Mouse (Mus musculus): ENCODE measurements around the gene Dph1. TPM values are rescaled to one million over a fixed set of nuclear protein-coding genes. Genes with fewer than 3 reads are reported as not detected.
A peak's percentile ranks its signal among the peaks of the same experiment; 100 is the strongest.

The Dph1 gene
- polyA plus RNA-seq, 1 experiment, result 33.8 TPM

- Histone ChIP-seq H3K27ac (ENCODE audit: control insufficient read depth, insufficient read depth, low read length) (no peak overlapping the region), H3K36me3 (ENCODE audit: control insufficient read depth, insufficient read depth, low read length) (no peaks in the 10 kb centered on the region), H3K27me3 (ENCODE audit: control insufficient read depth, insufficient read depth, low read length) (no peaks in the 10 kb centered on the region), H3K4me3 (ENCODE audit: control insufficient read depth, insufficient read depth, low read length) (no peak overlapping the region), H3K4me1 (replicated peaks; ENCODE audit: control insufficient read depth, insufficient read depth, low read length) (peaks cover 34% of the 10 kb centered on the region)
- no peak for DNase-seq
- 94% methylated on average over 4 of the region's 4 CpGs for WGBS
- TF ChIP-seq CTCF (IDR thresholded peaks at IDR 0.05; ENCODE audit: borderline replicate concordance, control insufficient read depth, extremely low read depth, insufficient read depth, low read length, poor library complexity) (no peak), POLR2A (IDR thresholded peaks at IDR 0.05; ENCODE audit: control insufficient read depth, extremely low read depth, insufficient read depth, low read length, poor library complexity) (no peak)
These were observed 7.8 kb upstream of the Dph1 start for GRCm38 (mm10) chr11:75198792-75199191.

GRCm38 (mm10) chr11:75197956-75198355, 6.9 kb upstream of the Dph1 start:
- WGBS, result 67% methylated on average over 7 of the region's 7 CpGs
- no peaks in the 10 kb centered on the region for H3K36me3 ChIP-seq (ENCODE audit: control insufficient read depth, insufficient read depth, low read length)
- H3K27me3 ChIP-seq (ENCODE audit: control insufficient read depth, insufficient read depth, low read length), result no peaks in the 10 kb centered on the region
- DNase-seq, result no peak
- no peak overlapping the region for H3K4me3 ChIP-seq (ENCODE audit: control insufficient read depth, insufficient read depth, low read length)
- no peak overlapping the region for H3K27ac ChIP-seq (ENCODE audit: control insufficient read depth, insufficient read depth, low read length)
- no peak for TF ChIP-seq POLR2A (IDR thresholded peaks at IDR 0.05; ENCODE audit: control insufficient read depth, extremely low read depth, insufficient read depth, low read length, poor library complexity)
- no peak for TF ChIP-seq CTCF (IDR thresholded peaks at IDR 0.05; ENCODE audit: borderline replicate concordance, control insufficient read depth, extremely low read depth, insufficient read depth, low read length, poor library complexity)
- H3K4me1 ChIP-seq (replicated peaks; ENCODE audit: control insufficient read depth, insufficient read depth, low read length), result peaks cover 29% of the 10 kb centered on the region

GRCm38 (mm10) chr11:75196131-75196530, 5.1 kb upstream of the Dph1 start:
- peaks cover 24% of the 10 kb centered on the region for H3K4me1 ChIP-seq (replicated peaks; ENCODE audit: control insufficient read depth, insufficient read depth, low read length)
- no peak for DNase-seq
- no peaks in the 10 kb centered on the region for H3K27me3 ChIP-seq (ENCODE audit: control insufficient read depth, insufficient read depth, low read length)
- H3K4me3 ChIP-seq (ENCODE audit: control insufficient read depth, insufficient read depth, low read length), result no peak overlapping the region
- H3K36me3 ChIP-seq (ENCODE audit: control insufficient read depth, insufficient read depth, low read length), result no peaks in the 10 kb centered on the region
- WGBS, result 76% methylated on average over 6 of the region's 6 CpGs
- no peak overlapping the region for H3K27ac ChIP-seq (ENCODE audit: control insufficient read depth, insufficient read depth, low read length)
- TF ChIP-seq POLR2A (IDR thresholded peaks at IDR 0.05; ENCODE audit: control insufficient read depth, extremely low read depth, insufficient read depth, low read length, poor library complexity) (no peak), CTCF (IDR thresholded peaks at IDR 0.05; ENCODE audit: borderline replicate concordance, control insufficient read depth, extremely low read depth, insufficient read depth, low read length, poor library complexity) (no peak)

- Histone ChIP-seq H3K27ac (ENCODE audit: control insufficient read depth, insufficient read depth, low read length) (no peak overlapping the region), H3K27me3 (ENCODE audit: control insufficient read depth, insufficient read depth, low read length) (no peaks in the 10 kb centered on the region), H3K4me3 (ENCODE audit: control insufficient read depth, insufficient read depth, low read length) (peak overlapping the region; percentile 63), H3K36me3 (ENCODE audit: control insufficient read depth, insufficient read depth, low read length) (no peaks in the 10 kb centered on the region), H3K4me1 (replicated peaks; ENCODE audit: control insufficient read depth, insufficient read depth, low read length) (peaks cover 29% of the 10 kb centered on the region)
- peak; percentile 51 for DNase-seq
- 2% methylated on average over 39 of the region's 39 CpGs for WGBS
- TF ChIP-seq CTCF (IDR thresholded peaks at IDR 0.05; ENCODE audit: borderline replicate concordance, control insufficient read depth, extremely low read depth, insufficient read depth, low read length, poor library complexity) (peak; percentile 55; the same call in 1 of the 2 replicates), POLR2A (IDR thresholded peaks at IDR 0.05; ENCODE audit: control insufficient read depth, extremely low read depth, insufficient read depth, low read length, poor library complexity) (no peak)
These were observed 3.9 kb upstream of the Dph1 start for GRCm38 (mm10) chr11:75194850-75195461.

GRCm38 (mm10) chr11:75194121-75194849, 3.2 kb upstream of the Dph1 start:
- WGBS, result 2% methylated on average over 52 of the region's 52 CpGs
- H3K4me1 ChIP-seq (replicated peaks; ENCODE audit: control insufficient read depth, insufficient read depth, low read length), result peaks cover 35% of the 10 kb centered on the region

GRCm38 (mm10) chr11:75193256-75194071, 2.4 kb upstream of the Dph1 start, which contains the start of gene Rtn4rl1:
Gene Rtn4rl1, plus strand, starts transcription at chr11:75193783.
- Histone ChIP-seq H3K4me1 (replicated peaks; ENCODE audit: control insufficient read depth, insufficient read depth, low read length) (peaks cover 36% of the 10 kb centered on the region), H3K27me3 (ENCODE audit: control insufficient read depth, insufficient read depth, low read length) (no peaks in the 10 kb centered on the region), H3K4me3 (ENCODE audit: control insufficient read depth, insufficient read depth, low read length) (peak within 1 kb of the TSS; percentile 63), H3K27ac (ENCODE audit: control insufficient read depth, insufficient read depth, low read length) (no peak within 1 kb of the TSS), H3K36me3 (ENCODE audit: control insufficient read depth, insufficient read depth, low read length) (no peaks in the 10 kb centered on the region)
- TF ChIP-seq CTCF (IDR thresholded peaks at IDR 0.05; ENCODE audit: borderline replicate concordance, control insufficient read depth, extremely low read depth, insufficient read depth, low read length, poor library complexity) (0 out of 2 replicates have a peak, but pooled peaks have one; percentile 8), POLR2A (IDR thresholded peaks at IDR 0.05; ENCODE audit: control insufficient read depth, extremely low read depth, insufficient read depth, low read length, poor library complexity) (peak; percentile 78; the same call in 1 of the 2 replicates)
- WGBS, result 1% methylated on average over 80 of the region's 84 CpGs
- peak; percentile 82 for DNase-seq

More at GRCm38 (mm10) chr11:75194121-75194849, 3.2 kb upstream of the Dph1 start:
- peak; percentile 54 for DNase-seq
- Histone ChIP-seq H3K27ac (ENCODE audit: control insufficient read depth, insufficient read depth, low read length) (no peak overlapping the region), H3K4me3 (ENCODE audit: control insufficient read depth, insufficient read depth, low read length) (peak overlapping the region; percentile 63), H3K27me3 (ENCODE audit: control insufficient read depth, insufficient read depth, low read length) (no peaks in the 10 kb centered on the region), H3K36me3 (ENCODE audit: control insufficient read depth, insufficient read depth, low read length) (no peaks in the 10 kb centered on the region)
- TF ChIP-seq CTCF (IDR thresholded peaks at IDR 0.05; ENCODE audit: borderline replicate concordance, control insufficient read depth, extremely low read depth, insufficient read depth, low read length, poor library complexity) (no peak), POLR2A (IDR thresholded peaks at IDR 0.05; ENCODE audit: control insufficient read depth, extremely low read depth, insufficient read depth, low read length, poor library complexity) (no peak)

All from thymus, adult 2 months (tissue).